Mouse (Mus musculus) liver, embryonic 15.5 days (tissue): ENCODE data around the gene Lactb. TPM values are rescaled to one million over a fixed set of nuclear protein-coding genes. Genes with fewer than 3 reads are reported as not detected.
"Not testable (repeated sequence)": the region's sequence is repeated elsewhere in the genome, so short reads cannot be mapped to it uniquely, and the experiment has no call there.

ENCODE experiments used
- ATAC-seq: fragments of 200-750 bp; cut with Nextera tagmentation; 2 replicates; pipeline ENCODE4 v1.8.0; 2017; ENCODE audit warnings: moderate number of reproducible peaks, mild to moderate bottlenecking, moderate library complexity; ENCODE audit not compliant: insufficient read depth
- H3K27ac ChIP-seq: fragments of 300-500 bp; sonication (generic); replicated peaks from 2 replicates; pipeline ENCODE4 v1.5.1; 2015; ENCODE audit warnings: mild to moderate bottlenecking, inconsistent platforms
- H3K27me3 ChIP-seq: fragments of 300-500 bp; sonication (generic); 2 replicates; pipeline ENCODE4 v1.6.1; 2015; ENCODE audit warnings: mild to moderate bottlenecking, inconsistent platforms
- H3K36me3 ChIP-seq: fragments of 300-500 bp; sonication (generic); replicated peaks from 2 replicates; pipeline ENCODE4 v1.6.1; 2015; ENCODE audit warnings: moderate library complexity, mild to moderate bottlenecking, inconsistent platforms
- H3K4me1 ChIP-seq: fragments of 300-500 bp; sonication (generic); replicated peaks from 2 replicates; pipeline ENCODE4 v1.6.1; 2015; ENCODE audit warnings: inconsistent platforms
- H3K4me2 ChIP-seq: fragments of 300-500 bp; sonication (generic); 2 replicates; pipeline ENCODE4 v1.6.1; 2015; ENCODE audit warnings: moderate library complexity, mild to moderate bottlenecking, inconsistent platforms
- H3K4me3 ChIP-seq: fragments of 300-500 bp; sonication (generic); replicated peaks from 2 replicates; pipeline ENCODE4 v1.5.1; 2015; ENCODE audit warnings: mild to moderate bottlenecking, inconsistent platforms
- H3K9ac ChIP-seq: fragments of 300-500 bp; sonication (generic); 2 replicates; pipeline ENCODE4 v1.6.1; 2015; ENCODE audit warnings: moderate library complexity, mild to moderate bottlenecking, inconsistent platforms
- H3K9me3 ChIP-seq: fragments of 300-500 bp; sonication (generic); replicated peaks from 2 replicates; pipeline ENCODE4 v1.6.1; 2016; ENCODE audit warnings: inconsistent platforms
- whole genome bisulfite sequencing: fragments of 180-500 bp; shearing (Covaris S2); methylation state at CpG from one replicate; pipeline ENCODE4 v1.1.7; 2015; ENCODE audit warnings: mixed read lengths; ENCODE audit not compliant: insufficient replicate concordance; 5-methylcytosine and 5-hydroxymethylcytosine counted together
- polyA plus RNA-seq: library from polyadenylated mRNA; unstranded; fragments of >200 nt; fragmentation: Nextera tagmentation; extraction: Ambion mirVana; gene quantifications from 2 replicates; pipeline ENCODE4 v1.2.1, GENCODE M21; 2015

The Lactb gene
- polyA plus RNA-seq, 1 experiment from 2014 or later: 4.8 TPM

GRCm38 (mm10) chr9:66919981-66920380, 55.3 kb downstream of the Lactb start:
- Histone ChIP-seq H3K9me3 (no peaks in the 10 kb centered on the region), H3K27ac (peak overlapping the region; percentile 51), H3K36me3 (peaks cover 4% of the 10 kb centered on the region; the same call in 1 of the 2 replicates), H3K4me2 (peak overlapping the region; percentile 92), H3K9ac (peak overlapping the region; percentile 35; the same call in 1 of the 2 replicates), H3K4me3 (peak overlapping the region; percentile 92), H3K27me3 (no peaks in the 10 kb centered on the region), H3K4me1 (peaks cover 46% of the 10 kb centered on the region)
- WGBS: under 1% methylated on average over 14 of the region's 14 CpGs
- ATAC-seq: no peak

DNA sequence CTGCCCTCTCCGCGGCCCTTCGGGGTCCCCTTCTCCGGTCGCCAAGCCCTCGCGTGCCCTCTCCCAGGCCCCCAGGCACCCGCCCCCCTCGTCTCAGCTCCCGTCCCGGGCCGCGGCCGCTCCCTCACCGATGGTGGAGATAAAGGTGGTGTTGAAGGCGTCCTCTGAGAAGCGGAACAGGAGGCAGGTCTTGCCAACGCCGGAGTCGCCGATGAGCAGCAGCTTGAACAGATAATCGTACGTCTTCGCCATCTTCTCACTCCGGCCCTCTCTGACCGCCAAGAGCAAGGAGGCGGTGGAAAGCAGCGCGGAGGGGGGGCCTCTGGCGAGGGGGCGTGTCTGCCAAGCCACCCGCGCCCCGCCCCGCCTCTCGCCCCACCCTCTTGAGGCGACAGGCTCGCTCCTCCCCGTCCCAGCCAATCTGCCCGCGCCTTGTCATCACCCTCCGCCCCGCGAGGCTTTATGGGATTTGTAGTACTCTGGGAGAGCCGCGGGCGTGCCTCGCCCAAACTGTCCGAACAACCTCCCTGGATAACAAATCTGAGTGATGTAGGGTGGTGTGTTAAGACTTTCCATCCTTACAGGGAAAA, 55.8 kb downstream of the Lactb start, which contains the start of gene Rab8b:
Rab8b (minus strand) TSS at position 306 of the 590 bp plus-strand sequence.
- peak; percentile 92 for ATAC-seq
- Histone ChIP-seq H3K9me3 (no peaks in the 10 kb centered on the region), H3K4me1 (peaks cover 51% of the 10 kb centered on the region), H3K4me3 (peak within 1 kb of the TSS; percentile 92), H3K27me3 (no peaks in the 10 kb centered on the region), H3K4me2 (peak within 1 kb of the TSS; percentile 92), H3K27ac (peak within 1 kb of the TSS; percentile 97), H3K9ac (peak within 1 kb of the TSS; percentile 93), H3K36me3 (peaks cover 4% of the 10 kb centered on the region; the same call in 1 of the 2 replicates)
- WGBS: under 1% methylated on average over 49 of the region's 49 CpGs

GRCm38 (mm10) chr9:66918672-66919330, 56.5 kb downstream of the Lactb start:
- peak overlapping the region; percentile 93 for H3K9ac ChIP-seq
- no peak for ATAC-seq

GRCm38 (mm10) chr9:66917892-66918255, 57.4 kb downstream of the Lactb start:
- Histone ChIP-seq H3K4me2 (peak overlapping the region; percentile 92), H3K27me3 (no peaks in the 10 kb centered on the region), H3K27ac (peak overlapping the region; percentile 97), H3K9me3 (no peaks in the 10 kb centered on the region), H3K4me1 (peaks cover 67% of the 10 kb centered on the region), H3K4me3 (peak overlapping the region; percentile 92), H3K36me3 (peaks cover 13% of the 10 kb centered on the region; the same call in 1 of the 2 replicates), H3K9ac (peak overlapping the region; percentile 93; the same call in 1 of the 2 replicates)
- WGBS: 58% methylated on average over 1 of the region's 1 CpGs
- ATAC-seq: no peak

More at GRCm38 (mm10) chr9:66918672-66919330, 56.5 kb downstream of the Lactb start:
- peak overlapping the region; percentile 92 for H3K4me2 ChIP-seq
- H3K36me3 ChIP-seq: peaks cover 6% of the 10 kb centered on the region; the same call in 1 of the 2 replicates
- H3K27me3 ChIP-seq: no peaks in the 10 kb centered on the region
- peak overlapping the region; percentile 92 for H3K4me3 ChIP-seq
- peaks cover 58% of the 10 kb centered on the region for H3K4me1 ChIP-seq
- WGBS: under 1% methylated on average over 27 of the region's 27 CpGs
- peak overlapping the region; percentile 97 for H3K27ac ChIP-seq
- no peaks in the 10 kb centered on the region for H3K9me3 ChIP-seq

GRCm38 (mm10) chr9:66917216-66917891, 57.9 kb downstream of the Lactb start:
- peak overlapping the region; percentile 92 for H3K4me2 ChIP-seq
- peak overlapping the region; percentile 97 for H3K27ac ChIP-seq

GRCm38 (mm10) chr9:66915869-66916785, 59.2 kb downstream of the Lactb start:
- peaks cover 26% of the 10 kb centered on the region for H3K36me3 ChIP-seq
- WGBS: 14% methylated on average over 9 of the region's 9 CpGs
- peak overlapping the region; percentile 92 for H3K4me3 ChIP-seq
- no peaks in the 10 kb centered on the region for H3K9me3 ChIP-seq
- H3K9ac ChIP-seq: peak overlapping the region; percentile 45
- H3K4me1 ChIP-seq: peaks cover 79% of the 10 kb centered on the region
- peak overlapping the region; percentile 92 for H3K4me2 ChIP-seq
- peak overlapping the region; percentile 97 for H3K27ac ChIP-seq
- ATAC-seq: peak; percentile 66
- H3K27me3 ChIP-seq: no peaks in the 10 kb centered on the region

More at GRCm38 (mm10) chr9:66917216-66917891, 57.9 kb downstream of the Lactb start:
- no peak for ATAC-seq
- 56% methylated on average over 8 of the region's 8 CpGs for WGBS
- peak overlapping the region; percentile 93 for H3K9ac ChIP-seq
- H3K36me3 ChIP-seq: peaks cover 17% of the 10 kb centered on the region; the same call in 1 of the 2 replicates
- H3K9me3 ChIP-seq: no peaks in the 10 kb centered on the region
- peaks cover 72% of the 10 kb centered on the region for H3K4me1 ChIP-seq
- no peaks in the 10 kb centered on the region for H3K27me3 ChIP-seq
- H3K4me3 ChIP-seq: peak overlapping the region; percentile 92

GRCm38 (mm10) chr9:66915401-66915800, 59.9 kb downstream of the Lactb start:
- Histone ChIP-seq H3K27ac (peak overlapping the region; percentile 97), H3K36me3 (peaks cover 33% of the 10 kb centered on the region), H3K9me3 (no peaks in the 10 kb centered on the region), H3K27me3 (no peaks in the 10 kb centered on the region), H3K4me3 (peak overlapping the region; percentile 92), H3K4me2 (peak overlapping the region; percentile 92), H3K9ac (peak overlapping the region; percentile 25), H3K4me1 (peaks cover 79% of the 10 kb centered on the region)
- no peak for ATAC-seq
- 20% methylated on average over 5 of the region's 5 CpGs for WGBS

DNA sequence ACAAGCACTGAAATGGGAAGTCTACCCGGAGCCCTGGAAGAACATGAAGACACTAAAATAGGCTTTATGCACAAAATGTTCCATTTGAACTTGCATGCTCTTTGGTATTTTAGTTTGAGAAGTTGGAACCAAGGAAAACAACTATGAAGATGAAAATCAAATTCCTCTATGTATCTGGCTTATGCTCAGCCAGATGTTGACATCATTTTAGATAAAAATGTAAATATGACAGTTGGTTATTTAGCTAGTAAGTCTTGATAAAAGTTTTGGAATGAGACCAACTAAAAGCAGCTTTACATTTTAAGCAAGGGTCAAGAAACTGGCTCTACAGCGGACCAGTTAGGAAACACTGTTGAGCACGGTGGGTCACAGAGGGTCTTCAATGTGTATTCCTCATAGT, 60.7 kb downstream of the Lactb start:
- H3K4me1 ChIP-seq: peaks cover 83% of the 10 kb centered on the region
- H3K4me3 ChIP-seq: peak overlapping the region; percentile 46; the same call in 1 of the 2 replicates
- H3K9me3 ChIP-seq: no peaks in the 10 kb centered on the region
- peak overlapping the region; percentile 92 for H3K4me2 ChIP-seq
- H3K36me3 ChIP-seq: peaks cover 39% of the 10 kb centered on the region
- H3K9ac ChIP-seq: 0 out of 2 replicates have a peak overlapping the region, but pooled peaks have one; percentile 30
- H3K27me3 ChIP-seq: no peaks in the 10 kb centered on the region
- H3K27ac ChIP-seq: peak overlapping the region; percentile 97
- 63% methylated on average over 3 of the region's 3 CpGs for WGBS
- no peak for ATAC-seq

DNA sequence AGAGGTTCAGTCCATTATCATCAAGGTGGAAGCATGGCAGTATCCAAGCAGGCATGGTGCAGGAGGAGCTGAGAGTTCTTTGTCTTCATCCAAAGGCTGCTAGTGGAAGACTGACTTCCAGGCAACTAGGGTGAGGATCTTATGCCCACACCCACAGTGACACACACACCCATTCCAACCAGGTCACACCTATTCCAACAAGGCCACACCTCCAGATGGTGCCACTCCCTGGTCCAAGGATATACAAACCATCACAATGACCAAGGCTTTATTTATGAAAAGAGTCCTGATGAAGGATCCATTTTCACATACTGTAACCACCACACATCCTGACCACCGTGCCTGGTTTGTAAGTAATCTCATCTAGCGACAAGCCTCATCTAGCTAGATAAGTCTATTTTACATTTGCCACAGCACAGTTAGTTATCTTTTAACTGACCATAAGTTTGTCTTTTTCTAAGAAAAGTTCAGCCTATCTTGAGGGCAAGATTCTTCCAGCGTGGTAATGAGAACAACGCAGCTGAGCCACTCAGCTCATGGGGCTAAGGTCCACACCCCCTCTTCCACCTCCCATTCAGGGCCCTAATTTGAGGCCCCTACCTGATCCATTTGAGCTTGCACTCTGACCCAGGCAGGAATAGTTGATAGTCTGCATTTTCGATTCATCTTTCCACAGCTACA, 61.9 kb downstream of the Lactb start:
- H3K9me3 ChIP-seq, H3K27me3 ChIP-seq: not testable (repeated sequence)
- peak overlapping the region; percentile 97 for H3K27ac ChIP-seq
- peaks cover 90% of the 10 kb centered on the region for H3K4me1 ChIP-seq
- ATAC-seq: peak; percentile 50
- H3K4me3 ChIP-seq: peak overlapping the region; percentile 46
- H3K36me3 ChIP-seq: peaks cover 44% of the 10 kb centered on the region
- WGBS: 33% methylated on average over 5 of the region's 5 CpGs
- H3K4me2 ChIP-seq: peak overlapping the region; percentile 92
- peak overlapping the region; percentile 37 for H3K9ac ChIP-seq

DNA sequence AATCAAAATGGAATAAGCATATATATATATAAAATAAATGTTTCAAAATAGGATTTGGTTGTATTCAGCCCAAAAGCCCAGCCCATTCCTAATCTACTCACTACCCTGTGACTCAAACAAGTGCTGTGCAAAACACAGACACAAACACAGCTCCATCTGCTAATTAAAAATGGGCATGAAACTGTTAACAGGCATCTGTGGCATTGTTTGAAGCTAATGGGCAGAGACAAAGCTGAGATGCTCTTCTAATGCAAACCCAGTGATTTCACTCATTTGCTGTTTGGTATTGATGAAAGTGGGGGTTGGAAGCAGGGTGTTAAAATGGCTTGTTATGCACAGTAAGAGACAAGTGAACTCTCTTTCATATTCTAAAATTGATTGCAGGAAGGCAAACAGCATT, 63.0 kb downstream of the Lactb start:
- Histone ChIP-seq H3K9ac (peak overlapping the region; percentile 37; the same call in 1 of the 2 replicates), H3K27ac (peak overlapping the region; percentile 97), H3K9me3 (no peaks in the 10 kb centered on the region), H3K4me3 (peak overlapping the region; percentile 46), H3K36me3 (peaks cover 43% of the 10 kb centered on the region), H3K4me2 (peak overlapping the region; percentile 92), H3K4me1 (peaks cover 92% of the 10 kb centered on the region), H3K27me3 (no peaks in the 10 kb centered on the region)
- no peak for ATAC-seq
